Mouse (Mus musculus): ENCODE measurements around the gene F11r.
A peak's percentile ranks its signal among the peaks of the same experiment; 100 is the strongest.

The F11r gene

GRCm38 (mm10) chr1:171438014-171438670 is 807 bp downstream of the F11r start:
- DNase-seq (ENCODE audit: low read depth) = no peak

DNA sequence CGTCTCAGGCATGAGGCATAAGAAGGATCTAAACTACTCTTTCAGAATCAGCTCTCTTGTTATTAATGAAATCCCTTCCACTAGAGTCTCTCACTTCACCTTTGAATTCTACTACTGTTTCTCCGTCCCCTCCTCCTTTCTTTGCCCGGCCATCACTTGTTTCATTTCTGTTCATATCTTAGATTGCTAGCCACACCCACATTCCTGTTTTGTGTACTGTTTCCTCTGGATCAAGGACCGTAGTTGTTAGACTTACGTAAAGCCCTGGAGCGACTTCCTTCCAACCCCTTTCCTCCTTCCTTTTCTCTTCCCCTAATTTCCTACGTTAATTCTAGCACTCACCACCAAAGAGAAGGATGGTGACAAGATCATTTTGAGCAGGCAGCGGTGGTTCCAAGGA is 1.7 kb downstream of the F11r start:
- DNase-seq (ENCODE audit: low read depth) = no peak

DNA sequence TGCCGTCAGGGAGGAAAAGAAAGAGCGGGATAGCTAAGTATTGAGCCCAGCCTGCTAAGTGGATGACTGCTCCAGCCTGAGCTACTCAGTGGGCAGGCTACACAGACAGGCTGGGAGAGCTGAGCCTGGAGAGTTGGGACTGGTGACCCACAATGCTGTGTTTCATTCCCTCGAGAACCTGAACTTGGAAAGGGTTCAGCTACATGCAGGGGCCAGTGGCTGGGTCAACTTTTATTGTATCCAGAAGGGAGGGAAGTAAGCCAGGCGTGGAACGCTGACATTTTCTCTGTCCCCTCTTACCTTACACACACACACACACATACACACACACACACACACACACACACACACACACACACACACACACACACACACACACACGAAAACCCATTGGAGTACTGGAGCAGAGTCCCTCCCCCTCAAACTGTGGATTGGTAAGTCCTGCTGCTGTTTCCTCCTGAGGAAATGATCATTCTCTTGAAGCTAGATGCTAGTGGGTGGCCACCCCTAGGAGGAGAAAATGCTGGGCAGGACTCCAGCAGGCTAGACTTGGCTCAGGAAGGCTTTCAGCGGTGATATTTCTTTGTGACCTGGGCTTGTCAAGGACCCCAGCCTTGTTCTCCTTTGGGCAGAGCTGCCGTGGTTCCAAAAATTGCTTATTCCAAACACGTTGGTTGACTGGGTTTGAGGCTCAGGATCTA is 2.8 kb downstream of the F11r start:
- no peak for DNase-seq (ENCODE audit: low read depth)

DNA sequence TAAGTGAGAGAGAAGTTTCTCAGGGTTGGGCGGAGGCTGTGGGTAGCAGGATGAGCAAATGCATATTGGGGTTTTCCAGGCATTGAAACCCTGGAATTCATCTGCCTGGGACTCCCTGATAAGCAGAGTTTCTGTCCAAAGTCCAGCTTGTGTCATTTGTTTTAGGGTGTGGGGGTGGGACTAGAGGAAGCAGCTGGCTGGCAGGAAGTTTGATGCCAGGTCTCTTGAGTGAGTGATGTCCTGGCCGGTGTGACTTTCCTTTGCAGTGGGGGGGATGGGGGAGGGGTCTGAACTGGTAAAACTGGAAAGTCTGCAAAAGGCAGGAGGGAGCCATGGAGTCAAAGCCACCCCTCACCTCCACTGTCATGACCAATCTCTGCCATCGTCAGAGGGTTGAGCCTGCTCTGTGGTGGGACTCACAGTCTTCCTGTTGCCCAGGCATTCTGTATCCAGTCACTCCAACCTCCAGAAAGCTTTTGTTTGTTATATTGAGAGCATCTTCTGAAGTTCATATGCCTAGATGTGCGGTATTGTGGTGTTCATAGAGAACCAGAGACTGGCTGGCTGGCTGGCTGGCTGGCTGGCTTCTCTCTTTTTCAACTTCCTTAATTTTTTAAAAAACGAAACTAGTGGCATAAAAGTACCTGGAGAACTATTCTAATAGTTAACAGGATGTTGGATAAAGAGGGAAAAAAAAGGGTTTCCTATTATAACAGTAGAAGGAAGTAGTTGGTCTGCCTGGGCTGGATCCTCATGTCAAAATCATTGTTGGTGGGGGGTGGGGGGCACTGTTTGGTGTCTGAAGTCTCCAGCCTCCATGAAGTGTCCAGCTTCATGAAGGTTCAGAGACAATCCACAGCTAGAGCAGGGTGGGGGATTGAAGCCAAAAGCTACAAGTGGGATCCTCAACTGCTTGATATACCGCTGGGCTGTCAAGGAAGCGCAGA is 4.4 kb downstream of the F11r start:
- DNase-seq (ENCODE audit: low read depth) = no peak

GRCm38 (mm10) chr1:171442413-171442760 is 5.1 kb downstream of the F11r start:
- no peak for DNase-seq (ENCODE audit: low read depth)

GRCm38 (mm10) chr1:171445050-171445449 is 7.7 kb downstream of the F11r start:
- DNase-seq (ENCODE audit: low read depth) = no peak

DNA sequence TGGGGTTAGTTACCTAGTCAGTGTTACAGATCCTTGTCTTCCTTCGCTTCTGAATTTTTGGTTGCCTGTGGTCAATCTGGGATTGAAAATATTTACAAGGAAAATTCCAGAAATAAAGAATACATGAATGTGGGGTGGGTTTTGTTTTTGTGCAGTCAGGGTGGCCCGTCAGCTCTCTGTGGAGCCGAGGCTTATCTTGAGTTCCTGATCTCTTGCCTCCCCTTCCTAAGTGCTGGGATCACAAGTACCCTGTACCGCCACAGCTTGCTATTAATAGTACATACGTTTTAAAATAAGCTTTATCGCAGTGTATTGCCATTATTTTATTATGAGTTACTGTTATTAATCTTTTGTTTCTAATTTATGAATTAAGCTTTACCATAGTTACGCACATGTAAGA is 9.5 kb downstream of the F11r start:
- DNase-seq (ENCODE audit: low read depth) = no peak

- no peak for DNase-seq (ENCODE audit: low read depth)
Observed at GRCm38 (mm10) chr1:171447692-171448091, 10.4 kb downstream of the F11r start.

DNA sequence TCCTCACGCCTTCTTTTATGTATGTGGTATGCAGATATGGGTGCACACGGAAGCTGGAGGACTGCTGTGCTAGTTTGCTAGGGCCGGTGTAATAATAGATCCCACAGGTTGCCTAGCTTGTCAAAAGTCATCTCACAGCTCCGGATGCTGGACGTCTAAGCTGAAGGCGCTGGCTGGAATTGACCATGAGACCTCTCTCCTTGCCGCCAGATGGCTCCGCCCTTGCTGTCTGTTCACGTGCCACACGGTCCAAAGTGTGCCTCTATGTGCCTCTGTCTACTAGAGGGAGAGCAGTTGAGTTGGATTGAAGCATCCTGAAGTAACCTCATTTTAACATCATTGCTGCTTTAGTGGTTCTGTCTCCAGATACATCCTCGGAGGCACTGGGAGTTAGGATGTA is 12.7 kb downstream of the F11r start:
- no peak for DNase-seq (ENCODE audit: low read depth)

GRCm38 (mm10) chr1:171451001-171451400 is 13.7 kb downstream of the F11r start:
- DNase-seq (ENCODE audit: low read depth) = no peak

- no peak for DNase-seq (ENCODE audit: low read depth)
Observed at GRCm38 (mm10) chr1:171452522-171452921, 15.2 kb downstream of the F11r start.

- DNase-seq (ENCODE audit: low read depth) = no peak
Observed at GRCm38 (mm10) chr1:171452923-171453322, 15.6 kb downstream of the F11r start.

DNA sequence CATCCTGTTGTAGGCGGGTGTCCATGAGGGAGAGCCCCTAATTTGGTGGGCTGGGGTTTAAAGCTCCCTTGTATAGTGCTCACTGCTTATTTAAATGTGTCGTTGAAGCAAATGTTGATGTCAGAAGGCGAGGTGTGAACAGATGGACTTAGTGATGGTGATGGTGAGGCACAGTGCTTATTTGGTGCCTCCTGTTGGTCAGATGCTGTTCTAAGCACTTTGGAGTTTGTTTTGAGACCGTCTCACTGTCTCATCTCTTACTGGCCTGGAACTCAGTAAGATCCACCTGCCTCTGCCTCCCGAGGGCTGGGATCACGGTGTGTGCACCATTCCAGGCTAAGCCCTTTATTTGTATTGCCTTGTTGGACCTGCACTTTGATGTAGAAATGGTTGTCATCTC is 17.6 kb downstream of the F11r start:
- no peak for DNase-seq (ENCODE audit: low read depth)

DNA sequence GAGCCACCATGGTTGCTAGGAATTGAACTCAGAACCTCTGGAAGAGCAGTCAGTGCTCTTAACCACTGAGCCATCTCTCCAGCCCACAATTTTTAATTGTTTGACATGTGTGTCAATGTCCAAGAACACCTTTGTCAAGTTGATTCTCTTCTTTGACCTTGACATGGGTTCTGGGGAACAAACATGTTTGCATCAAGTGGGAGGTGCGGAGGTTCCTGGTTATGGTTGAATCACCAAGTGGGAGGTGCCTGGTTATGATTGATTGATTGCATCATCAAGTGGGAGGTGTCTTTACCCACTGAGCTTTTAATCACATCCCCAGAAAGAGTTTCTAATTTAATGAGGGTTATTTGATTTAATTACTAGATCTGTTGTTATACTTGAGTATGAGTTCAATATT is 20.2 kb downstream of the F11r start:
- no peak for DNase-seq (ENCODE audit: low read depth)

GRCm38 (mm10) chr1:171459791-171460190 is 22.5 kb downstream of the F11r start:
- no peak for DNase-seq (ENCODE audit: low read depth)

- no peak for DNase-seq (ENCODE audit: low read depth)
Observed at GRCm38 (mm10) chr1:171460551-171461503, 23.5 kb downstream of the F11r start.

DNA sequence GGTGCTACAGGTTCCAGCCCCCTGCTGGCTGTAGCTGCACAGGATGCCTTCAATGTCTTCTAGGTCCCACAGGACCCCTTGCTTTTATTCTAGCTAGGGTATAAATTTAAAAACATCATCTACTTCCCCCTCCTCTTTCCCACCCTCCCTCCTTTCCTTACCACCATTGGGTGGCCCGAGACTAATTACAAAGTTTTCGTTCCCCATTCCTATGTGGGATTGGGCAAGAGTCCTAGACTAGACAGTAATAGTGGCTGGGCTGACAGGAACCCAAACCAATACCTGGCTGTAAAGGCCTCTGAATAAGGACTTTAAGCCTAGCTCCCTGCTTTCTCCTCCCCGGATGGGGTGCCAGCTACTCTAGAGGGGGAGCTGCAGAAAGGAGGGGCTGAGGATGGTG is 25.8 kb downstream of the F11r start:
- DNase-seq (ENCODE audit: low read depth) = no peak

GRCm38 (mm10) chr1:171465749-171466412 is 28.5 kb downstream of the F11r start:
- no peak for DNase-seq (ENCODE audit: low read depth)

GRCm38 (mm10) chr1:171466565-171466964 is 29.2 kb downstream of the F11r start:
- no peak for DNase-seq (ENCODE audit: low read depth)

DNA sequence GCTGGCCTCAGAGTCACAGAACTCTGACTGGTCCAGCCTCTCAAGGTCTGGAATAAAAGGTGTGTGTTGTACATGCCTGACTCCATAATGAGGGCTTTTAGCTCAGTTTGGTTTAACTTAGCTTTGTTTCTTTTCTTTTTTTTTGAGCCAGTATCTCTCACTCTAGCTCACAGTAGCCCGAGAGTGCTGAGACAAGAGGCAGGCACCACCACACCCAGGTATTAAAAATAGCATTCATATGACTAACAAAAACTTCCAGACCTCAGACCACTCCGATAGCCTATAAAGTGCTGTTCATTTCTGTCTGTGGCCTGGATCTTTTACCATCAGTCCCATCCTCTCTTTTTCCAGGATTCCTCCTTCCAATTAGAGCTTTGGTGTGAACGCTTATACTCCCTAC is 32.3 kb downstream of the F11r start:
- no peak for DNase-seq (ENCODE audit: low read depth)

GRCm38 (mm10) chr1:171470371-171470871 is 33.1 kb downstream of the F11r start:
- DNase-seq (ENCODE audit: low read depth) = peak; percentile 51
